Mouse (Mus musculus) heart, embryonic 16.5 days (tissue): ENCODE measurements around the gene Nptx2. TPM values are rescaled to one million over a fixed set of nuclear protein-coding genes. Genes with fewer than 3 reads are reported as not detected.

Experiments
- ATAC-seq: fragments of 200-750 bp; cut with Nextera tagmentation; replicated peaks from 2 replicates; pipeline ENCODE4 v1.8.0; 2017; ENCODE audit warnings: moderate number of reproducible peaks; ENCODE audit not compliant: insufficient read depth, low FRiP score; ENCODE audit errors: extremely low read depth
- H3K27ac ChIP-seq: fragments of 300-500 bp; sonication (generic); 2 replicates; pipeline ENCODE4 v1.5.1; 2014; ENCODE audit warnings: mild to moderate bottlenecking, low read length, control low read depth, moderate library complexity
- H3K27me3 ChIP-seq: fragments of 300-500 bp; sonication (generic); 2 replicates; pipeline ENCODE4 v1.6.1; 2014; ENCODE audit warnings: low read length, mixed read lengths; ENCODE audit not compliant: control insufficient read depth, insufficient read depth
- H3K36me3 ChIP-seq: fragments of 300-500 bp; sonication (generic); 2 replicates; pipeline ENCODE4 v1.6.1; 2014; ENCODE audit not compliant: control insufficient read depth, insufficient read depth
- H3K4me1 ChIP-seq: fragments of 300-500 bp; sonication (generic); 2 replicates; pipeline ENCODE4 v1.6.1; 2014; ENCODE audit warnings: low read length, mixed read lengths; ENCODE audit not compliant: control insufficient read depth, insufficient read depth
- H3K4me2 ChIP-seq: fragments of 300-500 bp; sonication (generic); 2 replicates; pipeline ENCODE4 v1.6.1; 2014; ENCODE audit warnings: low read depth, mild to moderate bottlenecking, control low read depth, low read length
- H3K4me3 ChIP-seq: fragments of 300-500 bp; sonication (generic); 2 replicates; pipeline ENCODE4 v1.5.1; 2014; ENCODE audit warnings: mild to moderate bottlenecking, control low read depth, low read length
- H3K9ac ChIP-seq: fragments of 300-500 bp; sonication (generic); 2 replicates; pipeline ENCODE4 v1.6.1; 2014; ENCODE audit warnings: low read length, control low read depth
- H3K9me3 ChIP-seq: fragments of 300-500 bp; sonication (generic); replicated peaks from 2 replicates; pipeline ENCODE4 v1.6.1; 2016; ENCODE audit warnings: low read length; ENCODE audit not compliant: control insufficient read depth
- WGBS: fragments of 180-500 bp; shearing (Covaris S2); extraction: QIAGEN DNeasy Blood & Tissue Kit; methylation state at CpG from one replicate; pipeline ENCODE4 v1.1.7; 2014; 5-methylcytosine and 5-hydroxymethylcytosine counted together
- polyA plus RNA-seq: library from polyadenylated mRNA; unstranded; fragments of >200 nt; fragmentation: Nextera tagmentation; extraction: Ambion mirVana; gene quantifications from 2 replicates; pipeline ENCODE4 v1.2.1, GENCODE M21; 2015

The Nptx2 gene
- polyA plus RNA-seq, 1 experiment from 2014 or later = 0.12 TPM

GRCm38 (mm10) chr5:144520096-144520495, 25.6 kb upstream of the Nptx2 start:
- H3K36me3 ChIP-seq = no peaks in the 10 kb centered on the region
- H3K27me3 ChIP-seq = no peaks in the 10 kb centered on the region
- no peak overlapping the region for H3K4me2 ChIP-seq
- no peak overlapping the region for H3K9ac ChIP-seq
- no peak overlapping the region for H3K27ac ChIP-seq
- H3K4me3 ChIP-seq = no peak overlapping the region
- H3K9me3 ChIP-seq = no peaks in the 10 kb centered on the region
- 25% methylated on average over 3 of the region's 3 CpGs for WGBS
- ATAC-seq = no peak
- no peaks in the 10 kb centered on the region for H3K4me1 ChIP-seq

- no peak overlapping the region for H3K4me2 ChIP-seq
- ATAC-seq = no peak
- H3K4me1 ChIP-seq = no peaks in the 10 kb centered on the region
- 77% methylated on average over 10 of the region's 10 CpGs for WGBS
- H3K4me3 ChIP-seq = no peak overlapping the region
- no peak overlapping the region for H3K9ac ChIP-seq
- H3K27ac ChIP-seq = no peak overlapping the region
- H3K27me3 ChIP-seq = no peaks in the 10 kb centered on the region
- no peaks in the 10 kb centered on the region for H3K36me3 ChIP-seq
- H3K9me3 ChIP-seq = no peaks in the 10 kb centered on the region; the same call in 1 of the 2 replicates
Measured at GRCm38 (mm10) chr5:144524774-144525173, 20.9 kb upstream of the Nptx2 start.

DNA sequence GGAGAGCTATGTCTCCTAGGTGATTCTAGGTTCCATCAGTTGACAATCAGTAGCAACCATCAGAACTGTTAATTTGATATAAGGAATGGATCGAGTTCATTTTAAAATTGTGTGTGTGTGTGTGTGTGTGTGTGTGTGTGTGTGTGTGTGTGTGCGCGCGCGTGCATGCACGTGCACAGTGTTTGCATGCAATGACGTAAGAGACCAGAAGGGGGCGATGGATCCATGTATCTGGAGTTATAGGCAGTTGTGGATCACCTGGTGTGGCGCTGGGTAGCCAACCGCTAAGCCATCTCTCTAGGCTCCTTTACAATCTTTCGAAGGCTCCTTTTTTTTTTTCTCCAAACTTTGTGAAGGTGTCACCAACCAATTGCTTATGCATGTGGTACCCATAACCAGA, 16.6 kb upstream of the Nptx2 start:
- H3K36me3 ChIP-seq = no peaks in the 10 kb centered on the region
- no peaks in the 10 kb centered on the region; the same call in 1 of the 2 replicates for H3K9me3 ChIP-seq
- 92% methylated on average over 11 of the region's 11 CpGs for WGBS
- H3K27ac ChIP-seq = no peak overlapping the region
- ATAC-seq = no peak
- no peak overlapping the region for H3K9ac ChIP-seq
- H3K4me3 ChIP-seq = no peak overlapping the region
- H3K27me3 ChIP-seq = no peaks in the 10 kb centered on the region
- H3K4me2 ChIP-seq = no peak overlapping the region
- H3K4me1 ChIP-seq = no peaks in the 10 kb centered on the region

DNA sequence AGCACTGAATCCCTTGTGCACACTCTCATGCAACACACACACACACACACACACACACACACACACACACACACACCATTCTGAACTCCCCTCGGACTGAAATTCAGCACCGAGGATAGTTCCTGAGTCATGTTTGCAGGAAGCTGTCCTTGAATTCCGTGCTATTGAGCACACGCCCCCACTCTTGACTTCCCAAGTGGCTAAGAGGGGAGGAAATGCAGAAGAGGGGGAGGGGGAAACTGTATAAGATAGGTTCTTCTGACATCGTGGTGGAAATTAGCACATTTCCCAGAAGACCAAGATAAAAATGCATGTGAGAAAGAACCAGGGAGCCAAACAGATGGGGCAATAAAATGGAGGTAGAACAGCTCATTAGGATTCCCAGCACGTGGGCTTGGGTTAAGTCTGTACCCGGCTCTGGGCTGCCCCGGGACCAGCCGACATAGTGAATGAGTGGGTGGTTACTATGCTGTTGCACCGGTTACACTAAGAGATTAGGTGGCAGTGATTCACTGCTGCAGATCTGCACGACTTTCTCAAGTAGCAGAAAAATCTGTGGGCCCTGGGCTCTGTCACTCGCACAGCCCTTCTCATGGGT, 2.9 kb upstream of the Nptx2 start:
- WGBS = 16% methylated on average over 12 of the region's 12 CpGs
- Histone ChIP-seq H3K9ac (no peak overlapping the region), H3K4me2 (no peak overlapping the region), H3K27me3 (peaks cover 41% of the 10 kb centered on the region), H3K9me3 (peaks cover 2% of the 10 kb centered on the region; the same call in 1 of the 2 replicates), H3K36me3 (no peaks in the 10 kb centered on the region), H3K4me1 (no peaks in the 10 kb centered on the region), H3K4me3 (no peak overlapping the region), H3K27ac (no peak overlapping the region)
- no peak for ATAC-seq

DNA sequence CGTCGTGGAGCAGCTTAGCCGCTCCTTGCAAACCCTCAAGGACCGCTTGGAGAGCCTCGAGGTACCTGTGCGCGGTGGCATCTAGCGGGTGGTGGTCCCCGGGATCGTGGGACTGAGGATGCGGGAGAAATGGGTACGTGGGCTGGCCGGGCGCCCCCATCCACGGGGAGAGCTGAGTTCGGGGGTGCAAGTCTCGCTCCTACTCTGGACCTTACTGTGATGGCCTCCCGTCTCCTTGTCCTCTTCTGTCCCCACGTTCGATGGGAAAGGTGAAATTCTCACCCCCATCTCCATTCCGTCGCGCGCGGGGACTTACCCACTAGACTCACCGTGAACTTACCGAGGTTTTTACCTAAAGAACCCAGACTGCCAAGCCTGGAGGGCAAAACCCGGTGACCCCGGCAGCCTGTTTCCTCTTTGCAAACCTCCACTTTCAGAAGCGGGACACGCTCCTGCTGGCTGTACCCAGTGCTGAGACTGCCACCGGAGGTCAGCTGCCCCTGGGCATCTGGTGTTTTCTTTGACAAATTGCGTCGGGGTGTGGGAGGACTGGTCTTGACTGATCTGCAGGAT, 807 bp downstream of the Nptx2 start:
- Histone ChIP-seq H3K27ac (no peak overlapping the region), H3K4me2 (peak overlapping the region; percentile 62; the same call in 1 of the 2 replicates), H3K4me3 (0 out of 2 replicates have a peak overlapping the region, but pooled peaks have one; percentile 43), H3K4me1 (no peaks in the 10 kb centered on the region), H3K36me3 (no peaks in the 10 kb centered on the region), H3K9ac (no peak overlapping the region), H3K27me3 (peaks cover 67% of the 10 kb centered on the region), H3K9me3 (peaks cover 2% of the 10 kb centered on the region; the same call in 1 of the 2 replicates)
- ATAC-seq = no peak
- 5% methylated on average over 34 of the region's 34 CpGs for WGBS

DNA sequence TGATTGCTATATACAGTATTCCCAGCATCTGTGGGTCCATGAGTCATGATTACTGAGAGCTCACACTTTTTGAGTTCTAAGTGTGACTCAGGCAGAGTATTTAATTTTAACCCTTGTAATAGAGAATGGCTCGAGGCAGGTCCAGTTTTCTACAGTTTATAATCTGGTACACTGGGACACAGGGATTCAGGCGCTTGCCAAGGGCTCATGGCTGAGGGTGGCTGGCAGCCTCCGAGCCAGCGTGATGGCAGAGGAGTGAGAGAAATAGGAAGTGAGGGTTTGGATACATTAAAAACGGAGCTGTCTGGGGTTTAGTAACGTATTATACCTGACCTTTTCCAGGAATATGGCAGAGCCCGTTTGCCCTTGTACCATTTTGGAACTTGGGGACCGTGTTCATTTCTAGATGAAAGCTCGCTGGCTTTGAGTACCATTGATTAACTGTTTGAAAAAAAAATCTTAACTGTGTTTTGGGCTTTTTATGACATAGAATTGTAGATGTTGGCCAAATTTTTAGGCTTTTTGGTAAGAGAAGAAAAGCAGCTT, 1.7 kb downstream of the Nptx2 start:
- 18% methylated on average over 9 of the region's 9 CpGs for WGBS
- H3K4me1 ChIP-seq = no peaks in the 10 kb centered on the region
- no peak overlapping the region for H3K4me3 ChIP-seq
- H3K9ac ChIP-seq = no peak overlapping the region
- no peaks in the 10 kb centered on the region for H3K36me3 ChIP-seq
- no peak overlapping the region for H3K4me2 ChIP-seq
- H3K27ac ChIP-seq = no peak overlapping the region
- H3K27me3 ChIP-seq = peaks cover 67% of the 10 kb centered on the region
- H3K9me3 ChIP-seq = peaks cover 2% of the 10 kb centered on the region; the same call in 1 of the 2 replicates
- ATAC-seq = no peak

GRCm38 (mm10) chr5:144548079-144548631, 2.5 kb downstream of the Nptx2 start:
- H3K4me1 ChIP-seq = no peaks in the 10 kb centered on the region
- peaks cover 2% of the 10 kb centered on the region; the same call in 1 of the 2 replicates for H3K9me3 ChIP-seq
- H3K36me3 ChIP-seq = no peaks in the 10 kb centered on the region
- H3K4me2 ChIP-seq = peak overlapping the region; percentile 30; the same call in 1 of the 2 replicates
- WGBS = 11% methylated on average over 21 of the region's 21 CpGs
- no peak overlapping the region for H3K27ac ChIP-seq
- peaks cover 63% of the 10 kb centered on the region for H3K27me3 ChIP-seq
- H3K4me3 ChIP-seq = peak overlapping the region; percentile 13; the same call in 1 of the 2 replicates
- no peak overlapping the region for H3K9ac ChIP-seq
- ATAC-seq = no peak

GRCm38 (mm10) chr5:144550003-144550402, 4.3 kb downstream of the Nptx2 start:
- Histone ChIP-seq H3K9ac (no peak overlapping the region), H3K4me1 (no peaks in the 10 kb centered on the region), H3K36me3 (no peaks in the 10 kb centered on the region), H3K4me3 (no peak overlapping the region), H3K27ac (no peak overlapping the region), H3K9me3 (peaks cover 2% of the 10 kb centered on the region; the same call in 1 of the 2 replicates), H3K4me2 (no peak overlapping the region), H3K27me3 (peaks cover 51% of the 10 kb centered on the region)
- 71% methylated on average over 9 of the region's 9 CpGs for WGBS
- no peak for ATAC-seq

GRCm38 (mm10) chr5:144550622-144551137, 5.0 kb downstream of the Nptx2 start:
- Histone ChIP-seq H3K27me3 (peaks cover 44% of the 10 kb centered on the region), H3K4me1 (no peaks in the 10 kb centered on the region), H3K9me3 (peaks cover under 1% of the 10 kb centered on the region; the same call in 1 of the 2 replicates), H3K9ac (no peak overlapping the region), H3K36me3 (no peaks in the 10 kb centered on the region), H3K4me2 (no peak overlapping the region), H3K4me3 (no peak overlapping the region), H3K27ac (no peak overlapping the region)
- ATAC-seq = no peak
- 57% methylated on average over 5 of the region's 5 CpGs for WGBS
